In the genomic region with DNA sequence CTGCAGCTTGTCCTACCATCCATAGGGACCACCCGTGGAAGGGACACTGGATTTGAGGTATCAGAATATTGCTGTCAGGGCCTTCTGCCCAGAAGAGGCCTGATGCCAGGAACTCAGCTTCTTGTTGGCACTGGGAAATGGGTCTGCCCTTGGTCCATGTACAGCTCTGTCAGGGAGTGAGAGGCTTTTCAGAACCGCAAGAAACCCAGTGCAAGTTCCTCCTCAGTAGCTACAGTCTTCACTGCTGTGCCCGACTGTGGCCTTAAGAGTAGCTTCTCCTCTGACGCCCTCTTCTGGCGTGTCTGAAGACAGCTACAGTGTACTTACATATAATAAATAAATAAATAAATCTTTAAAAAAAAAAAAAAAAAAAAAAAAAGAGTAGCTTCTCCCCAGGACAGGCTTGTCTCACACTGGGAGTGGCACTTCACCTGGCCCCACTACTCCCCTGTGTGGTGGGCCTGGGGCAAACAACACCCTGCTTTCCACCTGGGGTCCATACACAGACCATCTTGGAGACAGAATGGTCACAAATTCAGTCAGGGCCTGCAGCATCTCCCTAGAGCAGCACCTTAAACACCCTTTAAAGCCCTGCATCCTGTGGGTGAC, we compare ENCODE assay signal across 9 mouse cellular contexts. TPM values are rescaled to one million over a fixed set of nuclear protein-coding genes. Genes with fewer than 3 reads are reported as not detected.
DNase-seq lines count a peak whose midpoint lies in the region; ATAC-seq and TF ChIP-seq lines count a peak whose summit lies in the region.
"Had no signal": no experiment of that assay in that cellular context is flagged by ENCODE, and none has a peak within 500 bp of the region (broad histone marks: within the 10 kb centered on the region; RNA-seq: fewer than 3 reads in every experiment).

No protein-coding gene starts in this region.

- no peak overlapping the region for H3K4me3 ChIP-seq in heart, adult 2 months
- H3K4me3 ChIP-seq in hindbrain, embryonic 12.5 days, result no peak overlapping the region

- TF ChIP-seq CTCF in heart, adult 2 months (IDR thresholded peaks at IDR 0.05), result peak; percentile 52

- no peak for DNase-seq in heart, adult 2 months
- no peak for DNase-seq in heart, adult 8-10 months (ENCODE audit: low spot score)
- peak; percentile 82 for DNase-seq in 416B (ENCODE audit: low read depth)
- DNase-seq in cerebellum, adult 9-10 months, result peak; percentile 72
- peak; percentile 33 for DNase-seq in lung, postnatal 14 days
- DNase-seq in urinary bladder, adult 2 months (ENCODE audit: low spot score), result no peak

- H3K9me3 ChIP-seq in hindbrain, embryonic 12.5 days (replicated peaks), result no peaks in the 10 kb centered on the region

- H3K79me2 ChIP-seq in heart, adult 2 months (replicated peaks; ENCODE audit: control insufficient read depth, insufficient read depth, low read length), result no peaks in the 10 kb centered on the region

- no peak for TF ChIP-seq POLR2A in heart, adult 2 months (IDR thresholded peaks at IDR 0.05; ENCODE audit: insufficient read depth, low read depth, low read length)

- no peak for ATAC-seq in hindbrain, embryonic 12.5 days (ENCODE audit: low FRiP score)
- no peak for ATAC-seq in megakaryocyte progenitor cell, adult 5-6 weeks (replicated peaks; ENCODE audit: poor library complexity)
- ATAC-seq: Patski had no signal

- H3K27ac ChIP-seq in heart, adult 2 months, result no peak overlapping the region
- peak overlapping the region; percentile 31; the same call in 1 of the 2 replicates for H3K27ac ChIP-seq in hindbrain, embryonic 12.5 days

- intact Hi-C loops in heart, adult 2 months (cut with DNase I), result loop anchor here (1.0 kb wide), 2 partner anchors 46 to 70 kb away; no protein-coding TSS in a partner anchor

- H3K9ac ChIP-seq in heart, adult 2 months (ENCODE audit: low read depth, low read length), result no peak overlapping the region
- H3K9ac ChIP-seq in hindbrain, embryonic 12.5 days, result peak overlapping the region; percentile 32; the same call in 1 of the 2 replicates

- H3K4me2 ChIP-seq in hindbrain, embryonic 12.5 days (replicated peaks), result no peak overlapping the region

- no peaks in the 10 kb centered on the region for H3K36me3 ChIP-seq in heart, adult 2 months (ENCODE audit: control insufficient read depth, insufficient read depth, low read length)
- peaks cover 49% of the 10 kb centered on the region for H3K36me3 ChIP-seq in hindbrain, embryonic 12.5 days

- WGBS in heart, adult 2 months, result 31% methylated on average over 5 of the region's 5 CpGs
- WGBS in hindbrain, embryonic 12.5 days, result 42% methylated on average over 5 of the region's 5 CpGs

- H3K27me3 ChIP-seq in heart, adult 2 months (ENCODE audit: control insufficient read depth, insufficient read depth, low read length), result no peaks in the 10 kb centered on the region
- no peaks in the 10 kb centered on the region for H3K27me3 ChIP-seq in hindbrain, embryonic 12.5 days
- H3K27me3 ChIP-seq: Patski had no signal

- TF ChIP-seq EP300 in heart, adult 2 months (IDR thresholded peaks at IDR 0.05; ENCODE audit: insufficient read depth, low read depth, low read length), result no peak

- peaks cover 4% of the 10 kb centered on the region; the same call in 1 of the 2 replicates for H3K4me1 ChIP-seq in heart, adult 2 months (ENCODE audit: control insufficient read depth, insufficient read depth, low read length)
- peaks cover 7% of the 10 kb centered on the region for H3K4me1 ChIP-seq in hindbrain, embryonic 12.5 days

RNA-seq across cellular contexts. Expression of a gene that starts 4.0 kb away (rescaled TPM):
- total RNA-seq in heart, adult 2 months (2021), result 1,000 to 10,000 TPM in 1 of 2 experiments, 100 to 1,000 TPM in 1; 943 to 1,108 TPM
- 1,263 and 1,990 TPM in 2 replicates for polyA plus RNA-seq in heart, adult 2 months (2012; rRNA removed)
- total RNA-seq in heart, adult 8-10 months (2022), result 1,000 to 10,000 TPM in 3 of 4 experiments, 100 to 1,000 TPM in 1; 949 to 1,112 (median 1,023) TPM
- 177 and 220 TPM in 2 replicates for polyA plus RNA-seq in hindbrain, embryonic 12.5 days (2016; fragmentation: Nextera tagmentation; extraction: Ambion mirVana)
- 294 and 337 TPM in 2 replicates for polyA plus RNA-seq in urinary bladder, adult 2 months (2012; rRNA removed)
- total RNA-seq in megakaryocyte progenitor cell, adult 5-6 weeks (2015), result 138 and 162 TPM in 2 replicates
- total RNA-seq in megakaryocyte progenitor cell, adult 5-6 weeks (2017), result 106 and 135 TPM in 2 replicates

RNA-seq across cellular contexts. Expression of a gene that starts 15.9 kb away (rescaled TPM):
- total RNA-seq in heart, adult 2 months (2021), result 1 to 10 TPM; 8.3 to 8.4 TPM
- 8.0 and 11.0 TPM in 2 replicates for polyA plus RNA-seq in heart, adult 2 months (2012; rRNA removed)
- 10 to 100 TPM; 10.3 to 17.1 (median 14.7) TPM for total RNA-seq in heart, adult 8-10 months (2022)
- polyA plus RNA-seq in hindbrain, embryonic 12.5 days (2016; fragmentation: Nextera tagmentation; extraction: Ambion mirVana), result 26.6 and 29.6 TPM in 2 replicates
- polyA plus RNA-seq in urinary bladder, adult 2 months (2012; rRNA removed), result 17.4 and 19.0 TPM in 2 replicates
- 3.2 and 3.7 TPM in 2 replicates for total RNA-seq in megakaryocyte progenitor cell, adult 5-6 weeks (2015)
- 2.5 and 7.4 TPM in 2 replicates for total RNA-seq in megakaryocyte progenitor cell, adult 5-6 weeks (2017)

RNA-seq across cellular contexts. Expression of a gene that starts 16.4 kb away (rescaled TPM):
- total RNA-seq in heart, adult 2 months (2021), result 10 to 100 TPM; 56.4 to 57.9 TPM
- polyA plus RNA-seq in heart, adult 2 months (2012; rRNA removed), result 37.6 and 41.0 TPM in 2 replicates
- 10 to 100 TPM; 49.2 to 62.8 (median 56.5) TPM for total RNA-seq in heart, adult 8-10 months (2022)
- 67.1 and 76.9 TPM in 2 replicates for polyA plus RNA-seq in hindbrain, embryonic 12.5 days (2016; fragmentation: Nextera tagmentation; extraction: Ambion mirVana)
- polyA plus RNA-seq in urinary bladder, adult 2 months (2012; rRNA removed), result 68.2 and 82.3 TPM in 2 replicates
- 55.4 and 61.6 TPM in 2 replicates for total RNA-seq in megakaryocyte progenitor cell, adult 5-6 weeks (2015)
- 231 and 302 TPM in 2 replicates for total RNA-seq in megakaryocyte progenitor cell, adult 5-6 weeks (2017)

RNA-seq across cellular contexts. Expression of a gene that starts 18.7 kb away (rescaled TPM):
- 10 to 100 TPM; 11.1 to 11.8 TPM for total RNA-seq in heart, adult 2 months (2021)
- 18.0 and 19.4 TPM in 2 replicates for polyA plus RNA-seq in heart, adult 2 months (2012; rRNA removed)
- total RNA-seq in heart, adult 8-10 months (2022), result 10 to 100 TPM; 10.5 to 16.3 (median 14.6) TPM
- polyA plus RNA-seq in hindbrain, embryonic 12.5 days (2016; fragmentation: Nextera tagmentation; extraction: Ambion mirVana), result 50.0 and 58.8 TPM in 2 replicates
- polyA plus RNA-seq in urinary bladder, adult 2 months (2012; rRNA removed), result 36.1 and 37.8 TPM in 2 replicates
- total RNA-seq in megakaryocyte progenitor cell, adult 5-6 weeks (2015), result 27.6 and 30.9 TPM in 2 replicates
- total RNA-seq in megakaryocyte progenitor cell, adult 5-6 weeks (2017), result 28.9 and 30.0 TPM in 2 replicates

RNA-seq across cellular contexts. Expression of a gene that starts 47.4 kb away (rescaled TPM):
- 100 to 1,000 TPM; 748 to 861 TPM for total RNA-seq in heart, adult 2 months (2021)
- polyA plus RNA-seq in heart, adult 2 months (2012; rRNA removed), result 880 and 1,041 TPM in 2 replicates
- 100 to 1,000 TPM; 763 to 919 (median 846) TPM for total RNA-seq in heart, adult 8-10 months (2022)
- 530 and 668 TPM in 2 replicates for polyA plus RNA-seq in hindbrain, embryonic 12.5 days (2016; fragmentation: Nextera tagmentation; extraction: Ambion mirVana)
- polyA plus RNA-seq in urinary bladder, adult 2 months (2012; rRNA removed), result 3,215 and 3,453 TPM in 2 replicates
- 2,196 and 2,314 TPM in 2 replicates for total RNA-seq in megakaryocyte progenitor cell, adult 5-6 weeks (2015)
- 2,623 and 2,987 TPM in 2 replicates for total RNA-seq in megakaryocyte progenitor cell, adult 5-6 weeks (2017)

Comparison
In these comparisons a context has a peak if more than half of its experiments do, and no peak if none do; other contexts are left out.
1. DNase-seq: peak in 416B (single experiment), cerebellum, adult 9-10 months (single experiment) and lung, postnatal 14 days (single experiment); none in heart, adult 2 months (0 of 2), heart, adult 8-10 months (single experiment) and urinary bladder, adult 2 months (single experiment).
2. RNA of a gene that starts 4.0 kb away (total RNA-seq): 943 to 1,108 TPM in heart, adult 2 months and 949 to 1,112 TPM in heart, adult 8-10 months; 106 to 162 TPM in megakaryocyte progenitor cell, adult 5-6 weeks; every median in the first group is over 4 times any median in the second.